Mouse (Mus musculus) layer of hippocampus, adult 9-10 months (tissue): Measurements from ENCODE around the gene Hck.

Source experiments
- DNase-seq: peaks from one replicate; pipeline ENCODE4 v3.0.0; 2022; ENCODE audit warnings: low spot score

The Hck gene

GRCm38 (mm10) chr2:153151026-153151425 lies 42.8 kb downstream of the Hck start:
- no peak for DNase-seq

GRCm38 (mm10) chr2:153151926-153152665 lies 43.8 kb downstream of the Hck start:
- DNase-seq = no peak

DNA sequence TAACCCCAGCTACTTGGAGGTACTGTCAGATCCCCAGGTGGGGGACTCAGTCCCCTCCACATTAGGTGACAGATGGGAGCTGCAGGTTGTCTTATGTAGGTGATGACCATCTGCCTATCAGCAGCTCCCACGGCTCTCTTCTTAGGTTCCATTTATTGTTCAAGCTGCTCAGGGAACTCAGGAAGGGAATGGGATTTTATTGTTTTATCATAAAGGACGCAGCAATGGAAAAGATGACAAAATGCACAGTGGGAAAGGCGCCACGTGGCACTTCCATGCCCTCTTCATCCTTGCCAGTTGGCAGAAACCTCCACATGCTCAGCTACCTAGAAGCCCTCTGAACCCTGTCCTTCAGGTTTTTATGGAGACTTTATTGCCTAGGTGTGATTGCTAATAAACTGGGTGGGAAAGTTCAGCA lies 44.8 kb downstream of the Hck start:
- no peak for DNase-seq

GRCm38 (mm10) chr2:153157270-153157669 lies 49.0 kb downstream of the Hck start:
- no peak for DNase-seq

GRCm38 (mm10) chr2:153160133-153160532 lies 51.9 kb downstream of the Hck start:
- DNase-seq = no peak

DNA sequence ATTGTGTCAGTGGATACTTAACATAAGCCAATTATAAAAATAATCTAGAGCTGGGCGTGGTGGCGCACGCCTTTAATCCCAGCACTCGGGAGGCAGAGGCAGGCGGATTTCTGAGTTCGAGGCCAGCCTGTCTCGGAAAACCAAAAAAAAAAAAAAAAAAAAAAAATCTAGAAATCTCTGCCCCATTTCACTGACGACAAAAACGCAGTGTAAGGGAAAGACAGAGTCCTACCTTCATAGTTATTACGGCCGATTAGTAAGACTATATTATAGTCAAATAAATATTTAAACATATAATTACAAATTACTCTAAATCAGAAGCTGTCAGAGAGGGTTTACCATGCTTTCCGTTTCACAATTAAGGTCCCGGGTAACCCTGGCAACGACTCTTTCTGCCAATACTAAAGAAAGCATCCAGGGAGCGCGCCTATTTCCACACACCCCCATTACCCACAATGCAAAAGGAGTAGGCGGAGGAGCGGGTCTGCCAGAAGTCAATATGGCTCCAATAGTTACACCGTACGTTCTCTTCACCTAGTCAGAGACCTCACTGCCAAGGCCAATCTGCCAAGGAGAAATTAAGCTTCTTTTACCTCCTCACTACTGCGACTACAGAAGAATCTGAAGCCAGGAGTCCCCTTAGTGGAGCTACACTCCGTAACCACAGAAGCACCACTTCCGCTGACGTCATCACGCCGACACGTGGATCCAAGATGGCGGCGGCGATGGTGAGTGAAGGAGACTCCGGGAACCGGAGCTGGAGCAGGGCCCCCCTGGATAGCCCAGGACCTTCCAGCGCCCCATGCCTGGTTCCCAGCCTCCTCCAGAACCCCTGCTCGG lies 52.8 kb downstream of the Hck start, which contains the start of gene Tm9sf4:
Gene Tm9sf4, plus strand, starts transcription at position 460 of the 840 bp plus-strand sequence.
- DNase-seq = peak; percentile 98

DNA sequence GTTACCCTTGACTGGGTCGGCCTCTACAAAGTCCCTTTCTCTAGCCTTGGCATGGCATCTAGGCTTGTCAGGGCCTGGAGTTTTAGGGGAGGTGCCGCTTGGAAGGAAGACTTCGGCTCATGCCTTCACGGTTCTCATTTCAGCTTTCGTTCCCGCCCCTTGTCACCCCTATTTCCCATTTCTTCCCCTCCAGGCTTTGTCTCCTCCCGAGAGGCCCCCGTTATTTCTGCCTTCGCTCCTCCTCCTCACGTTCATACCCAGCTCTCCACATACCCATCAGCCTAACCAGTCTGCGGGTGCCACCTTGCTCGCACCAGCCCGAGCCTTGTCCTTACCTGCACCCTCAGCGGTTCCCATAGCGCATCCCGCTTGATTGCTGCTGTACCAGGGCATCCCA lies 53.4 kb downstream of the Hck start:
- no peak for DNase-seq

DNA sequence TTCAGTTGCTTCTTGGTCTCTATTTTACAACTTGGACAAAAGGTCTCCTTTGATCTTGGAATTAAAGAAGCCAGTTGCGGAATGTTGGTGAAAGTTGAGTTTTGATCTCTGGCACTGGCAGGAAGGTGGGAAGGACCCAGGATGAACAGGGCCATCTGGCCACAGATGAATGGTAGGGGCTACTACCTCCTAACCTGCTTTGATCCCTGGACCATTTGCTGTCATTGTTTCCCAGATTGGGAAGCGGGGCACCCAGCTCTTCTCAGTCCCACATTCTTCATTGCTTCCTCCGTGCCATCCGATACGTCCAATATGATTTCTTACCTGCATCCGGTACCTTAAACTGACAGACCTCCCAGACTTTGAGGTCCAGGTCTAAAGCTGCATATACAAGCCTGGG lies 58.9 kb downstream of the Hck start:
- DNase-seq = no peak

- no peak for DNase-seq
These were observed 60.0 kb downstream of the Hck start for GRCm38 (mm10) chr2:153168134-153168820.

DNA sequence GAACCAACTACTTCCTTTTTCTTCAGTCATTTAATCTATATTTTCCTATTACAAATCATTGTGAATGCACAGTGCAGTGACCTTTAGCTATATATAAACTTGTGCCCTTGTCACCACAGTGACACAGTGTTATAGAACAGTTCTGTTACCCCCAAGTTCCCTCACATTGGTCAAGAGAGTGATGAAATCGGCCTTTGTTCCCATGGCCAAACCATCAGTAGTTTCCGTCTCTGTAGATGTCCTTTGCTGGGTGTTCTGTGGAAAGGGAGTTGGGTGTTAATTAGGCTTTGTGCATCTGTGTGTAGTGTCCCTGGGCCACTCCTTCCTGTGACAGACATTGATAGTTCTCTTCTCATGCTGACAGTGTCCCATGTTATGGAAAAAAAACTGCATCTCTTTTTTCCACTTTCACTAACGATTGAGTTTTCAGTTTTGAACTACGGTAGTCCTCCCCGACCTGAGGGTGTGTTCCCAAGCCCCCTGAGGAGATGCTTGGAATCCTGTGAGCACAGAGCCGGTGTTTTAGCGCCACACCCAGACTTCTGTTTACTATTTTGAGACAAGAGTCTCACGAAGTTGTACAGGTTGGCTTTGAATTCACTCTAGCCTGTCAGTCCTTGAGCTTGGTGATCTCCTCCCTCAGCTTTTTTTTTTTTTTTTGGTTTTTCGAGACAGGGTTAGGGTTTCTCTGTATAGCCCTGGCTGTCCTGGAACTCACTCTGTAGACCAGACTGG lies 62.4 kb downstream of the Hck start:
- no peak for DNase-seq

GRCm38 (mm10) chr2:153171966-153172365 lies 63.7 kb downstream of the Hck start:
- no peak for DNase-seq

DNA sequence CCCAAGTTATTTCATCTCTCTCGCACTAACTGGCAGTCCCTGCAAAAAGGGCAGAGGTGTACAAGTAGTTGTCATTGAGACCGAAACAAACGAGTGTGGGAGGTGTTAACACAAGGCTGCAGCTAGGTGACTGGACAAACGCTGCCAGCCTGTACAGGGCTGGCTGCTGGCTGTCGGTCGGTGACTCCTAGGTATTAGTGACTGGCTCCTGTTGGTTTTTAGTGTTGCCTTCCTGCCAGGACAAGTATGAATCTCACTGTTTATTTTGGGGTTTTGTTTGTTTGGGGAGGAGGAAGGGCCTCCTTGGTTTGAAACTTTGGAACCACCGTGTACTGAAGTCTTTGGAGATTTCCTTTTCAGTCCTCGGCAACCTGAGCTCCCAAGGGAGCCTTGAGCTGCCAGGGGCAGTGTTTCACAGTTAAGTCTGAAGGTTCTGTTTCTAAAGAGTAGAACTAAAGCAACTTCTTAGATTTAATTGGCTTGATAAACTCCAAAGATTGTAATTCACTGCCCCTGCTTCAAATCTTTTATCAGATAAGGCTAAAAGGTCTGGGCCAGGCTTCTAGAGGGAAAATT lies 67.8 kb downstream of the Hck start:
- DNase-seq = no peak

DNA sequence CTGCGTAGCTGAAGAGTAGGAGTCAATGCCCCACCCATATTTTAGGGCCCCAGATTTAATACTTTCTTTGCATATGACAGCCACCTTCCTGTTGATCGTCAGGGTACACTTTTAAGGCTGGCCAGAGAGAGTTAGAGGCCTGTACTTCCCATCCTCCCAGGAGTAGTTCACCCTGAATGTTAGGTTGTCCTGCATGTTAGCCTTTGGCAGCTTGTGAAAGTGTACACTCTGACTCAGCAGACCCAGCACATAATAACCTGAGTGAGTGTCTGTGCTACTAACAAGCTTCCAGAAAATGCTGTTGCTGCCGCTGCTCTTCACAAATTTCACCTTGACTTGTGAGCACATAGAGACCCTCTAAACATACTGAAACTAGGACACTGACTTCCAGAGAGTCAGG lies 68.9 kb downstream of the Hck start:
- DNase-seq = no peak

GRCm38 (mm10) chr2:153179126-153179860 lies 71.0 kb downstream of the Hck start:
- no peak for DNase-seq

- DNase-seq = no peak
These were observed 71.7 kb downstream of the Hck start for GRCm38 (mm10) chr2:153179961-153180360.

DNA sequence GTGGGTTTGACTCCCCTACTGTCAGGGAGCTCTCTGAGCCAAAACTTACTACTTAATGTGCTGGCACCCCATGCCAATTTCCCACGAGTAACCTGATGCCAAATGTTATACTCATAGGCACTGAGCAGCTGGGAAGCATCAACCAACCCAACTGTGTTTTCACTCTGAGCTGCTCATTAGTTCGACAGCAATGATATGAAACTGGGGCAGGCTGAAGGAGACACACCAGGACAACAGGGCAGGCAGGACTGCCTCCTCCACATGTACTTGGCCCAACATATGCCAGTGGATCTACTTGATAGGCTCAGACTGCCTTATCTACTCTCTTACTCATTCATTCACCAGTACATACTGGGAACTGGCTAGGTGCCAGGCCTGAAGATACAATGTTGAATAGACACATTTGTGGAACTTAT lies 77.9 kb downstream of the Hck start:
- DNase-seq = peak; percentile 85

GRCm38 (mm10) chr2:153187848-153188247 lies 79.6 kb downstream of the Hck start:
- no peak for DNase-seq

- DNase-seq = no peak
These were observed 83.0 kb downstream of the Hck start for GRCm38 (mm10) chr2:153191242-153191641.

GRCm38 (mm10) chr2:153194255-153194654 lies 86.0 kb downstream of the Hck start:
- DNase-seq = no peak

GRCm38 (mm10) chr2:153198485-153198884 lies 90.2 kb downstream of the Hck start:
- DNase-seq = no peak

DNA sequence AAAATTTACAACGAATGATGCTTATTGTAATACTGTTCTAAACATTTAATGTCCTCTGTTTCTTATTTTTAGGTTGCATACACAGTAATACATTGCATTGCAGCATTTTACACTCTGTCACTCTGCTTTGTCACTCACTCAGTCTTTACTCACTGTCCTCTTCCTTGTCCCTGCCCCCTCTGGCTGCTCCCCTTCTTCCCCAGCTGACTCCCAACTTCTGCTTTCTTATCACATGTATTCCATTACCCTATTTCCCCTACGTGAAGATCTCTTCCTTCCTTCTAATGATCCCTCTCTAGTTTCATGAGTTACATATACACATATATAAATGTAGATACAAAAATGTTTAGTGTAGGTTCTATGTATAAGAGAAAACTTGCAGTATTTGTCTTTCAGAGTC lies 90.8 kb downstream of the Hck start:
- no peak for DNase-seq
